Mouse (Mus musculus) layer of hippocampus, adult 2 months (tissue): ENCODE data around the gene Gm20830. TPM values are rescaled to one million over a fixed set of nuclear protein-coding genes. Genes with fewer than 3 reads are reported as not detected.
"Not testable (repeated sequence)": the region's sequence is repeated elsewhere in the genome, so short reads cannot be mapped to it uniquely, and the experiment has no call there.

ENCODE experiments used
- DNase-seq, 2 experiments: peaks; one replicate each; pipeline ENCODE4 v3.0.0; 2022; ENCODE audit warnings: low spot score in 2 of 2
- H3K27ac ChIP-seq: fragments of 200-600 bp; 2 replicates; pipeline ENCODE4 v1.8.1; 2022
- H3K4me3 ChIP-seq: fragments of 200-600 bp; 2 replicates; pipeline ENCODE4 v1.8.1; 2022; ENCODE audit warnings: mild to moderate bottlenecking
- long read RNA-seq, 2 experiments: library from polyadenylated mRNA; stranded (forward); transcript quantifications; one replicate each; pipeline ENCODE4 v2.0.0; 2021; ENCODE audit warnings: borderline mapping rate in 2 of 2
- total RNA-seq, 2 experiments: library from RNA; stranded (reverse); gene quantifications; 2 replicates each; pipeline ENCODE4 v1.2.3; 2021

Gene Gm20830
- total RNA-seq: not detected
- long read RNA-seq, experiment 1: 0 reads
- long read RNA-seq, experiment 2: 0 reads

DNA sequence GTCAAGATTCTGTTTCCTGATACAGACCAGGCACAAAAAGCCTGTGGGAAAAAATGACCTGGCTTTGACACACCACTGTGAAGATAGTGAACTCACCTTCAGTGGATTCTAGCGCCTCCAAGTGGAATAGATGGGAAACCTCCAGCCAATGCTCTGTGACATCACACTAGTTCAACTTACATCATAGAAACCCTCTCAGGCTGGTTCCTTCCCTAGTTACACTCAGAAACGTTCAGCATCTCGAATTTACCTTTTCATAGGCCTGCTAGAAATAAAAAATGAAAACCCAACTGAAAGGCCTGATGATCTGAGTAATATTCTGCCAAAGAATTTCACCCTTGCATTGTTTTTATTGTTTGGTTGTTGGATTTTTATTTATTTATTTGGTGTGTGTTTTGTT lies at the start of gene Gm20830:
Gene Gm20830, minus strand, starts transcription at position 101 of the 400 bp plus-strand sequence.
- DNase-seq, H3K27ac ChIP-seq, H3K4me3 ChIP-seq: not testable (repeated sequence)

Other genes starting within 250 kb of the Gm20830 start
- gene Gm21719, start 235.4 kb downstream of the Gm20830 start, total RNA-seq: not detected